Mouse (Mus musculus) testis, adult 2 months (tissue): ENCODE measurements around the gene Gm26602. TPM values are rescaled to one million over a fixed set of nuclear protein-coding genes. Genes with fewer than 3 reads are reported as not detected.
A peak's percentile ranks its signal among the peaks of the same experiment; 100 is the strongest.

ENCODE experiments used
- H3K27ac ChIP-seq: fragments of 200-500 bp; 2 replicates; pipeline ENCODE4 v1.5.1; 2012; ENCODE audit warnings: low read depth, low read length; ENCODE audit not compliant: control insufficient read depth, insufficient read depth
- H3K27me3 ChIP-seq: fragments of 200-500 bp; 2 replicates; pipeline ENCODE4 v1.6.1; 2012; ENCODE audit warnings: mild to moderate bottlenecking, low read length, moderate library complexity; ENCODE audit not compliant: control insufficient read depth, insufficient read depth
- H3K36me3 ChIP-seq: fragments of 200-500 bp; 2 replicates; pipeline ENCODE4 v1.6.1; 2012; ENCODE audit warnings: mild to moderate bottlenecking, low read length; ENCODE audit not compliant: control insufficient read depth, insufficient read depth
- H3K4me1 ChIP-seq: fragments of 200-500 bp; 2 replicates; pipeline ENCODE4 v1.6.1; 2012; ENCODE audit warnings: low read length; ENCODE audit not compliant: control insufficient read depth, insufficient read depth
- H3K4me3 ChIP-seq: fragments of 200-500 bp; 2 replicates; pipeline ENCODE4 v1.5.1; 2012; ENCODE audit warnings: low read depth, mild to moderate bottlenecking, low read length, moderate library complexity, mixed read lengths; ENCODE audit not compliant: control insufficient read depth
- CTCF ChIP-seq: fragments of 200-500 bp; IDR thresholded peaks from 2 replicates; pipeline ENCODE4 v1.5.1; 2012; ENCODE audit warnings: low read depth, mild to moderate bottlenecking, inconsistent platforms, low read length, moderate library complexity; ENCODE audit not compliant: control insufficient read depth, insufficient read depth, insufficient replicate concordance
- POLR2A ChIP-seq: fragments of 200-500 bp; IDR thresholded peaks from 2 replicates; pipeline ENCODE4 v1.6.1; 2012; ENCODE audit warnings: low read depth, mild to moderate bottlenecking, inconsistent platforms, low read length, moderate library complexity; ENCODE audit not compliant: control insufficient read depth
- polyA plus RNA-seq: library from polyadenylated mRNA; depleted of rRNA; stranded (reverse); fragments of >200 nt; gene quantifications from 2 replicates; pipeline ENCODE4 v1.2.3, GENCODE M21; 2012; rRNA removed

The Gm26602 gene
- polyA plus RNA-seq = not detected in 2 replicates

DNA sequence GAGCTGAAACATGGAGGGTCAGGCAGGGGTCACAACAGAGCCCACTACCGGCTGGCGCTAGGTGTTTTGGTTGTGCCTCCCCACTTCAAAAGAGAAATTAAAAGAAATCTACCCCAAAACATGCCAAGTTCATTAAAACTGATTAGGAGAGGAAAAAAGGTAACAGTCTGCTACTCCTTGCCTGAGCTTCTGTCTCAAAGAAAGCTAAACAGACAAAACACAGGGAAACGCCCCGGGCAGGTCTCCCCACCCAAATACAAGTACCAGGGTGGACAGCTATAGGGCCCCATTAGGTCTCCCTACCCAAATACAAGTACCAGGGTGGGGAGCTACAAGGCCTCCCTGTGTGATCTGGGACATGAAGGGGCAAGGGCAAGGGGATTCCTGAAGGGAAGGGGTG is at the start of gene Gm26602:
TSS of gene Gm26602 (plus strand) at position 301 of the 400 bp plus-strand sequence.
- Histone ChIP-seq H3K27me3 (no peaks in the 10 kb centered on the region), H3K27ac (no peak within 1 kb of the TSS), H3K36me3 (no peaks in the 10 kb centered on the region), H3K4me1 (peaks cover 7% of the 10 kb centered on the region), H3K4me3 (no peak within 1 kb of the TSS)
- no peak for TF ChIP-seq CTCF
- no peak for TF ChIP-seq POLR2A

DNA sequence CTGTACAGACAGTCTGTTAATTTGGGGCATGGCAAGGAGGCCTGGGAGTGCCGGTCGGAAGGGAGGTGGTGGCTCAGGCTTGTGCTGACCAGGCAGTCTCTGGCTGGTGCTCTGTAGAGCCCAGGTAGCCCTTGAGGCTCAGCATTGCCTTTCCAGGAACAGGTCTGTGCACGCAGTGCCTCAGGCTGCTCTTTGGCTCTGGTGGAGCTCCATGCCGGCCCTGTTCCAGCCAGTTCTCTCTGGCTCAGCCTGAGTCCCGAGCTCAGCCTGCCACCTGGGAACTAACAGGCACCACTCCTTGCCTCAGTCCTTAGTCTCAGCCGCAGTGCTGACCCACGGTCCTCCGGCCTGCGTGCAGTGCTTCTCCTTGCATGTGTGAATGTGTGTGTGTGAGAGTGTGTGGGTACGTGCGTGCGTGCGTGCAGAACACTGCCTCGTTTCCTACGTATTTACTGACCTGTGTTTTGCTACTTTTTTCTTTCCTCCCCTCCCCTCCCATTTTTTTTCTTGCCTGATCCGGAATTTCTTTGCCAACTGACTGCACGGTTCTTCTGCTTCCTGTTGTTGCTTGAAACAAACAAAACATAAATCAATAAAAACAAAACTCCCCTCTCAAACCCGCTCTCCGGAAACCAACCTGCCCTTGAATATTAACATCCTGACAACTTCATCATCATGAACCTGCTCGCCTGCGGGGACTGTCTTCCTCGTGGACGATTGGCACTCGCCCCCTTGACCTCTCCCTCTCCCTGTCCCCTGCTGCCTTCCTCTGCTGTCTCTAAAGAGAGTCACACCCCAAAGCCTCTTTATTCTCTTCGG is 49.2 kb upstream of the Gm26602 start:
- Histone ChIP-seq H3K27ac (no peak overlapping the region), H3K4me1 (peaks cover 4% of the 10 kb centered on the region), H3K27me3 (no peaks in the 10 kb centered on the region), H3K4me3 (no peak overlapping the region), H3K36me3 (peaks cover 4% of the 10 kb centered on the region)
- TF ChIP-seq CTCF (no peak), POLR2A (no peak)

DNA sequence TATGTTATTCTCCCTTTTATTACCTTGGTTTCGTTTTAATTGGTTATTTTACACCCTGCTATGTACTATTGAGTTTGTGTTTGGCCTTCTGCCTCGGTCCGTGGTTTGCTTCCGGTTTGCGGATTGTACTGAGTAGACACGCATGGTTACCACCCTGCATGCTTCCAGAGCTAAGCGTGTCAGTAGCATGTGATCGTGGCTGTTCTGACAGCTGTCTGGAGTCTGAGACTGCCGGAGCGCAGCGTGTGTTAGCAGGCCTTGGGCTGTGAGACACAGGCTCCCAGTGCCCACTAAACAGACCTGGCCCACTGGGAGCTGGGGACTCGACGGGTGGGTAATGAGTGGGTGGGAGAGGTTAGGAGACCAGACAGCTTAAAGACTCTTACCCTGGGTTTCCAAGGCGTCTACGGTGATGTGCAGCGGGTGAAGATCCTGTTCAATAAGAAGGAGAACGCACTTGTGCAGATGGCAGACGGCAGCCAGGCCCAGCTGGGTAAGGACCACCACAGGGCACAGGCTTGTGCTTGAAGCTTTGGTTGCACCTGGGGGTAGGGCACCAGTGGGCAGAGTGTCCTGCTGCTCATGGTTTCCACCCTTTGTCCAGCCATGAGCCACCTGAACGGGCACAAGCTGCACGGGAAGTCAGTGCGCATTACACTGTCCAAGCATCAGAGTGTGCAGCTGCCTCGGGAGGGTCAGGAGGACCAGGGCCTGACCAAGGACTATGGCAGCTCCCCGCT is 48.4 kb upstream of the Gm26602 start:
- Histone ChIP-seq H3K27me3 (no peaks in the 10 kb centered on the region), H3K4me3 (no peak overlapping the region), H3K4me1 (no peaks in the 10 kb centered on the region; the same call in 1 of the 2 replicates), H3K27ac (no peak overlapping the region), H3K36me3 (peaks cover 4% of the 10 kb centered on the region)
- 0 out of 2 replicates have a peak, but pooled peaks have one; percentile 19 for TF ChIP-seq POLR2A
- TF ChIP-seq CTCF = no peak

DNA sequence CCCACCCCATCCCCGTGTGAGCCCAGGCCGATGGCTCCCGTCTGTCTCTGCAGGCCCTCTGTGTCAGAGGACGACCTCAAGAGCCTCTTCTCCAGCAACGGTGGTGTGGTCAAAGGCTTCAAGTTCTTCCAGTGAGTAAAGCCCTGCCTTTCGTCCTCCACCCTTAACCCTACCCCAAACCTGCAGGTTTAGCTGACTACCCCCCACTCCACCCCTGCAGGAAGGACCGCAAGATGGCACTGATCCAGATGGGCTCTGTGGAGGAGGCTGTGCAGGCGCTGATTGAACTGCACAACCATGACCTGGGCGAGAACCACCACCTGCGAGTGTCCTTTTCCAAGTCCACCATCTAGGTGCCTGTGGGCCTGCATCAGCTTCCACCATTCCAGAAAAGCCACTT is 47.7 kb upstream of the Gm26602 start:
- Histone ChIP-seq H3K4me3 (no peak overlapping the region), H3K36me3 (peaks cover 4% of the 10 kb centered on the region), H3K27me3 (no peaks in the 10 kb centered on the region), H3K4me1 (no peaks in the 10 kb centered on the region; the same call in 1 of the 2 replicates), H3K27ac (no peak overlapping the region)
- TF ChIP-seq CTCF (no peak), POLR2A (no peak)

DNA sequence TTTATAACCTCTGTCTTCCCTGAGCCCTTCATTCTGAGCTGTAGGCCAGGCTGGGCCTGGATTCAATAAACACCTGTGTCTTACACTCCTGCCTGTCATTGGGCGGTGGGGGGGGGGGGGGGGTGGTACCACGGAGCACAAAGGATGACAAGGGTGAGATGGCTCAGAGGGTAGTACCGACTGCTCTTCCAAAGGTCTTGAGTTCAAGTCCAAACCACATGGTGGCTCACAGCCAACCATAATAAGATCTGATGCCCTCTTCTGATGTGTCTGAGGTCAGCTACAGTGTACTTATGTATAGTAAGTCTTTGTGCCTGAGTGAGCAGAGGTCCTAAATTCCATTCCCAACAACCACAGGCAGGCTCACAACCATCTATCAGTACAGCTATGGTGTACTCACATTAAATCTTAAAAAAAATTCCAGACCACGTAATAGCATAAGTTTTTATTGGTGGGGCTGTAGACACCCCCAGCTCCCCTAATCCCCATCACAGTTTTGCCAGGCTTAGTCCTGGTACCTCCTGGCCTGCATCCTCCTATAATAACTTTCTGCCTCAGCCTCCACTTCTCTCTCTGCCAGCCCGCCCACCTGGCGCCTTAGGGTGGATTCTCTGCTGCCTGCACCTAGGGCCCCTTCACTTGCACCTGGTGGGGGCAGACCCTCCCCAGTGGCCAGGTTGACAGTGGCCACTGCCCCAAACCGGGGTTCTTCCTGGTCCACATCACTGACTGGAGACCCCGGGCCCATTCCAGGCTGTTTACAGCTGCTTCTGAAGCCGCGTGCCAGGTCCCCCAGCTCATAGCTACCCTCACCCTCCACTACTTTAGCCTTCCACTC is 46.1 kb upstream of the Gm26602 start:
- Histone ChIP-seq H3K4me3 (no peak overlapping the region), H3K27me3 (no peaks in the 10 kb centered on the region), H3K36me3 (peaks cover 4% of the 10 kb centered on the region), H3K27ac (no peak overlapping the region), H3K4me1 (no peaks in the 10 kb centered on the region; the same call in 1 of the 2 replicates)
- TF ChIP-seq CTCF (no peak), POLR2A (no peak)

DNA sequence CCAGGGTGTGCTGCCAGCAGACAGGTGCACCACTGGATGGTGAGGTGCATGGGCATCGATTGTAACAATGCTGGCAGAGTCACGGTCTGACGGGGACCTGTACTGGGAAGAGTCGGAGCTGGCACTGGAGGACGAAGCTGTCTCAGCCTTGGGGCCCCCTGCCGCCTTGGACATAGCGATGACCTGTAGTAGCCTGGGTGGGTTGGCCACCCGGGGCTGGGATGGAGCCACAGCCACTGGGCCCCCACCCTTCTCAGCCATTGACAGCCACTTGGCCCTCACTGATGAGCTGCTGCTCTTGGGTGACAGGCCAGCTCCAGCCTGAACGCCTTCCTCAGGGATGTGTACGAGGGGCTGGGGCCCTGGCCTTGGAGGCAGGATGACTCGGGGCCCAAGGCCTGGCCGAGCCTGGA is 45.5 kb upstream of the Gm26602 start:
- Histone ChIP-seq H3K36me3 (peaks cover 4% of the 10 kb centered on the region), H3K4me3 (no peak overlapping the region), H3K27me3 (no peaks in the 10 kb centered on the region), H3K27ac (no peak overlapping the region), H3K4me1 (no peaks in the 10 kb centered on the region; the same call in 1 of the 2 replicates)
- TF ChIP-seq POLR2A (no peak), CTCF (no peak)

DNA sequence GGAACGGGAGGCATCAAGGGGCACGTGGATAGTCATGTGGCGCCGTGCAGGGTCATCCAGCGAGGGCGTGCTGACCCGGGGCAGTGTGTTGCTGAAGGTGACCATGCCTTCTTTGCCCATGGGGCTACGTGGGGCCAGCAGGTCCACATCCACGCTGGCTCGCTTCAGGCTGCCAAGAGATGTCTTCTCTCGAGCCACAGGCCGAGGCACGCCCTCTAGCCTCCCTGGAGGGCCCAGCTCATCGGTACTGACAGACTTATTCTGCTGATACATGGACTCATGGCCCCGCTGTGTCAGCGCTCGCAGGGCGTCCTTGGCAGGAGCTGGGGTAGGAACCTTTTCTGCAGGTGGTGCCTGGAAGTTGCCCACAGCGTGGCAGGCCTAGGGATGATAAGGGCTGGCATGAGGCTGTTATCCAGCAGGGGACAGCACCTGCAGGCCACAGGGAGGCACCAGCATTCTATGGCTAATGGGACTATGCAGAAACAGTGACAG is 44.8 kb upstream of the Gm26602 start:
- Histone ChIP-seq H3K4me3 (no peak overlapping the region), H3K4me1 (no peaks in the 10 kb centered on the region; the same call in 1 of the 2 replicates), H3K27ac (no peak overlapping the region), H3K27me3 (no peaks in the 10 kb centered on the region), H3K36me3 (peaks cover 2% of the 10 kb centered on the region)
- no peak for TF ChIP-seq POLR2A
- 0 out of 2 replicates have a peak, but pooled peaks have one; percentile 3 for TF ChIP-seq CTCF
